Mouse (Mus musculus) liver, adult 2 months (tissue): Measurements from ENCODE around the gene Gm20696. TPM values are rescaled to one million over a fixed set of nuclear protein-coding genes. Genes with fewer than 3 reads are reported as not detected.

Source experiments
- DNase-seq: peaks from one replicate; pipeline ENCODE4 v3.0.0-alpha.2; 2011; ENCODE audit warnings: low read depth, low spot score; ENCODE audit errors: extremely low read depth
- H3K27ac ChIP-seq: fragments of 200-500 bp; replicated peaks from 2 replicates; pipeline ENCODE4 v1.5.1; 2012; ENCODE audit warnings: low read depth, mild to moderate bottlenecking, control low read depth, inconsistent platforms, low read length; ENCODE audit not compliant: insufficient read depth
- H3K27me3 ChIP-seq: fragments of 200-500 bp; 2 replicates; pipeline ENCODE4 v1.6.1; 2012; ENCODE audit warnings: mild to moderate bottlenecking, moderate library complexity, low read length, inconsistent platforms; ENCODE audit not compliant: control insufficient read depth, insufficient read depth
- H3K36me3 ChIP-seq: fragments of 200-500 bp; 2 replicates; pipeline ENCODE4 v1.6.1; 2012; ENCODE audit warnings: low read length, inconsistent platforms; ENCODE audit not compliant: control insufficient read depth, insufficient read depth
- H3K4me1 ChIP-seq: fragments of 200-500 bp; 2 replicates; pipeline ENCODE4 v1.6.1; 2011; ENCODE audit warnings: low read length; ENCODE audit not compliant: control insufficient read depth, insufficient read depth
- H3K4me3 ChIP-seq: fragments of 200-500 bp; 2 replicates; pipeline ENCODE4 v1.5.1; 2011; ENCODE audit warnings: low read depth, mild to moderate bottlenecking, control low read depth, low read length, moderate library complexity; ENCODE audit not compliant: insufficient read depth
- H3K79me2 ChIP-seq: fragments of 200-500 bp; 2 replicates; pipeline ENCODE4 v1.6.1; 2012; ENCODE audit warnings: inconsistent platforms, mild to moderate bottlenecking, low read length, moderate library complexity; ENCODE audit not compliant: control insufficient read depth, insufficient read depth
- H3K9ac ChIP-seq: fragments of 200-500 bp; 2 replicates; pipeline ENCODE4 v1.6.1; 2012; ENCODE audit warnings: low read depth, mild to moderate bottlenecking, control low read depth, inconsistent platforms, low read length
- CTCF ChIP-seq: fragments of 200-500 bp; IDR thresholded peaks from 2 replicates; pipeline ENCODE4 v1.5.1; 2011; ENCODE audit warnings: low read depth, low read length, control low read depth
- POLR2A ChIP-seq: fragments of 200-500 bp; IDR thresholded peaks from 2 replicates; pipeline ENCODE4 v1.6.1; 2011; ENCODE audit warnings: low read length, control low read depth; ENCODE audit not compliant: insufficient read depth; ENCODE audit errors: extremely low read depth
- WGBS: fragments of 180-500 bp; shearing (Covaris S2); methylation state at CpG from one replicate; pipeline ENCODE4 v1.1.7; 2018; 5-methylcytosine and 5-hydroxymethylcytosine counted together
- polyA plus RNA-seq: library from polyadenylated mRNA; depleted of rRNA; stranded (reverse); fragments of >200 nt; gene quantifications from 2 replicates; pipeline ENCODE4 v1.2.3, GENCODE M21; 2012
- total RNA-seq: library from RNA; depleted of rRNA; stranded (reverse); fragments of >200 nt; gene quantifications from 2 replicates; pipeline ENCODE4 v1.2.3, GENCODE M21; 2014

The Gm20696 gene
- total and polyA plus RNA-seq, 2 experiments = 0.26 to 6.5 TPM

GRCm38 (mm10) chr6:99545437-99545836 lies 121.2 kb downstream of the Gm20696 start:
- no peak for DNase-seq
- no peaks in the 10 kb centered on the region for H3K79me2 ChIP-seq
- TF ChIP-seq CTCF (no peak), POLR2A (no peak)
- WGBS = 79% methylated on average over 6 of the region's 6 CpGs
- no peaks in the 10 kb centered on the region for H3K36me3 ChIP-seq
- H3K4me3 ChIP-seq = no peak overlapping the region
- H3K27me3 ChIP-seq = no peaks in the 10 kb centered on the region
- H3K27ac ChIP-seq = no peak overlapping the region
- H3K4me1 ChIP-seq = 0 out of 2 replicates have a peak, but pooled peaks cover 2% of the 10 kb centered on the region
- no peak overlapping the region for H3K9ac ChIP-seq

DNA sequence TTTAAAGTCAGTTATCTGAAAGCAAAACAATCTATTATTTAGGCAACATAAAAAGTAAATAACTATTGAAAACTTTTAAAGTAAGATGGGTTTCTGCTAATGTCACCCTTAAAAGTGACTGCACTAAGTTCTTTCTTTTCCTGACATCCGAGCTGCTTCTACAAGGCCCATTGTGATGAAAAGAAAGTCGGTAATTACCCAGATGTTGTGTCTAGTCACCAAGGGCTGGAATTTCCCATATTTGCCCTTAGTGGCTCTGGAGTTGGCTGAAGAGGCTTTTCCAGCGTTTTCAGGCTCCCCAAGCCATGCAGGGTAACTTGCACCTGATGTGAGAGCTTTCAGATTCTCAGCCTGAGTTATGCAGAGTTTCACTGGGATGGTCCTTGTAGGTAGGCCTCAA lies 125.5 kb downstream of the Gm20696 start:
- Histone ChIP-seq H3K4me1 (peaks cover 2% of the 10 kb centered on the region; the same call in 1 of the 2 replicates), H3K36me3 (no peaks in the 10 kb centered on the region), H3K27me3 (no peaks in the 10 kb centered on the region), H3K9ac (no peak overlapping the region), H3K27ac (no peak overlapping the region; the same call in 1 of the 2 replicates), H3K4me3 (no peak overlapping the region), H3K79me2 (no peaks in the 10 kb centered on the region)
- no peak for DNase-seq
- no peak for TF ChIP-seq CTCF
- TF ChIP-seq POLR2A = no peak
- 62% methylated on average over 3 of the region's 3 CpGs for WGBS

DNA sequence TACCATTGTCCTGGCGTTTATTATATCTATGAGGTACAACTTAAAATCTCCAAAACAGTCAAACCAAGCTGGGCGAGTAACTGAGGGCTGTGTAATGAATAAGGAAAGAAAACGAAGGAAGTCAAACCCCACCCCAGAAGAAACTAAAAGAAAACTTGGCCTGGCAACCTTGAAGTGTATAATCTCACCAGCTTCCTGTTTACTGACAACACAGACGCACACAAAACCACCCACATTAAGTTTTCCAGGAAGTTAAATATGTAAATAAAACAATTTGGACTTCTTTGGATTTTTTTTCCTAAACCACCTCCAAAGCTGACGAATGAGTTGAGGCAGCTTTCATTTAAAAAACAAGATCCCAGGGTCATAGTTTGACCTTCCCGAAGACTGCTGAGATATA lies 125.9 kb downstream of the Gm20696 start:
- WGBS = 69% methylated on average over 6 of the region's 6 CpGs
- no peak for TF ChIP-seq POLR2A
- TF ChIP-seq CTCF = no peak
- peak; percentile 8 for DNase-seq
- Histone ChIP-seq H3K9ac (no peak overlapping the region), H3K4me1 (peaks cover 2% of the 10 kb centered on the region; the same call in 1 of the 2 replicates), H3K79me2 (no peaks in the 10 kb centered on the region), H3K36me3 (no peaks in the 10 kb centered on the region), H3K27ac (no peak overlapping the region; the same call in 1 of the 2 replicates), H3K27me3 (no peaks in the 10 kb centered on the region), H3K4me3 (no peak overlapping the region)

GRCm38 (mm10) chr6:99540146-99540545 lies 126.5 kb downstream of the Gm20696 start:
- Histone ChIP-seq H3K79me2 (no peaks in the 10 kb centered on the region), H3K9ac (no peak overlapping the region), H3K36me3 (no peaks in the 10 kb centered on the region), H3K27ac (no peak overlapping the region; the same call in 1 of the 2 replicates), H3K4me1 (peaks cover 2% of the 10 kb centered on the region; the same call in 1 of the 2 replicates), H3K27me3 (no peaks in the 10 kb centered on the region), H3K4me3 (no peak overlapping the region)
- WGBS = 22% methylated on average over 5 of the region's 5 CpGs
- DNase-seq = no peak
- no peak for TF ChIP-seq CTCF
- TF ChIP-seq POLR2A = no peak

DNA sequence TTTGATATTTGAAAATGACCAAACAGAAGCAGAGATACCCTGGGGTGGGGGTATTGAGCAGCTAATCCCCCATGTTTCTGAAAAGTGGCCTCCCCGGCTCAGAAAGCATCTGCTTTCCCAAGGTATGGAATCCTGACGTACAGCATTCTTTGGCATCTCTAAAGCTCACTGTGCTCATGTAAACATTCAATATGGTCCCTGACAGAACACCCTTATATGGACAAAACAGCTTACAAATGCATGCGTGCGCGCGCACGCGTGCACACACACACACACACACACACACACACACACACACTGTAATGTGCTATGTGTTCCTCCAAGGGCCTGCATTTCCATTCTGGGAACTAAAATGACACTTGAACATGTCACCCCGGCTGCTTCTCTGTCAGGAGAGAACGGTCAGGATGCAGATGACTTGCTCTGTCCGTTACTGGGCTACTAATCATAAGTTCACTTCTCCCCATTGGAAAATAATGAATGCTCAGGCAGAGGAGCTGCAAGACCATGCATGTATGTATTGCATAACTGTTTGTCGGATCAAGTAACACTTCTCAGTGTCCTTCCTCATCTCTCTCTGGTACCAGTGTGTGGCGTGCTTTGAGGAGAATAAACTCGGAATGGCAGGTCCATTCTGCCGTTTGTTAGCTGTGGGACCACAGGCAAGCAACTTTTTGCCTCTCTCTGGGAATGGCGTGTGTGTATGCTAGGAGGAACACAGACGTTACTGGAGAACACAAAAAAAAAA lies 128.2 kb downstream of the Gm20696 start:
- Histone ChIP-seq H3K27me3 (no peaks in the 10 kb centered on the region), H3K4me1 (peaks cover 2% of the 10 kb centered on the region; the same call in 1 of the 2 replicates), H3K4me3 (no peak overlapping the region), H3K27ac (no peak overlapping the region), H3K79me2 (no peaks in the 10 kb centered on the region), H3K9ac (no peak overlapping the region), H3K36me3 (no peaks in the 10 kb centered on the region)
- no peak for TF ChIP-seq POLR2A
- no peak for TF ChIP-seq CTCF
- WGBS = 89% methylated on average over 17 of the region's 17 CpGs
- no peak for DNase-seq

- no peak overlapping the region for H3K27ac ChIP-seq
- DNase-seq = no peak
- WGBS = 66% methylated on average over 5 of the region's 5 CpGs
- peaks cover 3% of the 10 kb centered on the region; the same call in 1 of the 2 replicates for H3K4me1 ChIP-seq
- no peak overlapping the region for H3K4me3 ChIP-seq
- TF ChIP-seq POLR2A (no peak), CTCF (no peak)
- H3K36me3 ChIP-seq = no peaks in the 10 kb centered on the region
- H3K9ac ChIP-seq = no peak overlapping the region
- no peaks in the 10 kb centered on the region for H3K27me3 ChIP-seq
- H3K79me2 ChIP-seq = no peaks in the 10 kb centered on the region
These were observed 132.3 kb downstream of the Gm20696 start for GRCm38 (mm10) chr6:99534211-99534745.
